Mouse (Mus musculus) E14TG2a.4 (cell line): ENCODE data around the gene Kpna7.
A peak's percentile ranks its signal among the peaks of the same experiment; 100 is the strongest.
"Not testable (repeated sequence)": the region's sequence is repeated elsewhere in the genome, so short reads cannot be mapped to it uniquely, and the experiment has no call there.

ENCODE experiments used
- H3K27me3 ChIP-seq: 2 replicates; pipeline ENCODE4 v1.6.1; 2014; ENCODE audit warnings: low read length, control low read depth; ENCODE audit not compliant: insufficient read depth
- H3K36me3 ChIP-seq: 2 replicates; pipeline ENCODE4 v1.6.1; 2014; ENCODE audit warnings: low read length, control low read depth; ENCODE audit not compliant: insufficient read depth
- H3K4me1 ChIP-seq: replicated peaks from 2 replicates; pipeline ENCODE4 v1.6.1; 2014; ENCODE audit warnings: low read depth, low read length, control low read depth
- H3K4me3 ChIP-seq: replicated peaks from 2 replicates; pipeline ENCODE4 v1.5.1; 2014; ENCODE audit warnings: mild to moderate bottlenecking, low read length
- H3K9me3 ChIP-seq: 2 replicates; pipeline ENCODE4 v1.6.1; 2014; ENCODE audit warnings: low read length, control low read depth
- CTCF ChIP-seq: conservative IDR thresholded peaks from 2 replicates; pipeline ENCODE4 v1.5.1; 2014; ENCODE audit warnings: low read length
- NANOG ChIP-seq: IDR thresholded peaks from 2 replicates; pipeline ENCODE4 v1.6.1; 2014; ENCODE audit warnings: borderline replicate concordance, low read length, mixed read lengths
- POU5F1 ChIP-seq: IDR thresholded peaks from 2 replicates; pipeline ENCODE4 v1.6.1; 2014; ENCODE audit warnings: low read length, borderline replicate concordance

Kpna7 gene

GRCm38 (mm10) chr5:145068863-145069262 is 15.0 kb downstream of the Kpna7 start:
- TF ChIP-seq NANOG, result no peak
- TF ChIP-seq POU5F1, result no peak
- TF ChIP-seq CTCF, result no peak
- Histone ChIP-seq H3K27me3 (0 out of 2 replicates have a peak, but pooled peaks cover 2% of the 10 kb centered on the region), H3K4me1 (peaks cover 24% of the 10 kb centered on the region), H3K4me3 (no peak overlapping the region), H3K36me3 (0 out of 2 replicates have a peak, but pooled peaks cover 3% of the 10 kb centered on the region), H3K9me3 (peaks cover 5% of the 10 kb centered on the region)

DNA sequence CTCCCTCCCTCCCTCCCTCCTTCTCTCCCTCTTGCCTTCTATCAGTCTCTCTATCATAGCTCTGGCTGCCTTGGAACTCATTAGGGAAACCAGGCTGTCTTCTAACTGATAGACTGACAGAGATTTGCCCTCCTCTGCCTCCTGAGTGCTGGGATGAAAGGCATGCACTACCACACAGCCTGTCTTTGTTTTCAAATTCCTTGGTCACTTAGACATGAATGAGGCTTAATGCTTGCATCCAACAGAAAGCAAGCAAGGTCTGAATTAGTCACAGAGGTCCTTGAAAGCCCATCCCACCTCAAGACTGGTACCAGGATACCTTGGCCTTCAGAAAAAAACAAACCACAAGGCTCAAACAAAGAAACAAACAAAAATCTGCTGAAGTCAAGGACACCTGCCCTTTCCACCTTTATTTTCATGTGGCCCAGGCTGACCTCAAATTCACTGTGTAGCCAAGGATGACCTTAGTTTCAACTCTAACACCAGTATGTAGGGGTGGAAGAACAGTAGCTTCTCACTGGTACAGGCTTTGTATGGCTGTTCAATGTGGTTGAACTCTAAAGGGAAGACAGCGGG is 19.0 kb downstream of the Kpna7 start:
- Histone ChIP-seq H3K4me3 (no peak overlapping the region), H3K9me3 (peaks cover 23% of the 10 kb centered on the region), H3K27me3 (no peaks in the 10 kb centered on the region), H3K36me3 (0 out of 2 replicates have a peak, but pooled peaks cover 5% of the 10 kb centered on the region), H3K4me1 (peaks cover 36% of the 10 kb centered on the region)
- TF ChIP-seq CTCF (no peak), POU5F1 (no peak), NANOG (peak; percentile 73; the same call in 1 of the 2 replicates)

DNA sequence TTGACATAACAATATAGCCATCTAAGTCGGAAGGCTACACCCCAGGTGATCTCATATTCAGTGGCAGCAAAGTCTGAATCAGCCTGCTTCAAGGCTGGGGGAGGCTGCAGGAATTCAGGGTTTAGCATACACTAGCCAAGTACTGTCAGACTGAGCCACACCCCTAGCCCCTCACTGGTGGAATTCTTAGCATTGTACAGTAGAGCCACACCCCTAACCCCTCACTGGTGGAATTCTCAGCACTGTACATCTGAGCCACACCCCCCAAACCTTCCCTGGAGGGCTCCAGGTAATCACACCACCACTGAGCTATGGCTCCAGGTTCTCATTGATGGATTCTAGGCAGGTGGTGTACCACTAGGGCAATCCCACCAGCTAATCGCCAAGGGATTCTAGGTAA is 24.3 kb downstream of the Kpna7 start:
- Histone ChIP-seq H3K36me3 (0 out of 2 replicates have a peak, but pooled peaks cover 2% of the 10 kb centered on the region), H3K27me3 (no peaks in the 10 kb centered on the region), H3K4me1 (peaks cover 38% of the 10 kb centered on the region), H3K4me3 (peak overlapping the region; percentile 27; the same call in 1 of the 2 replicates), H3K9me3 (peaks cover 23% of the 10 kb centered on the region)
- TF ChIP-seq NANOG (0 out of 2 replicates have a peak, but pooled peaks have one; percentile 2), CTCF (no peak)

GRCm38 (mm10) chr5:145058722-145059121 is 25.1 kb downstream of the Kpna7 start:
- TF ChIP-seq NANOG, result no peak
- peak; percentile 80 for TF ChIP-seq CTCF
- TF ChIP-seq POU5F1, result no peak
- Histone ChIP-seq H3K27me3 (no peaks in the 10 kb centered on the region), H3K4me1 (peaks cover 38% of the 10 kb centered on the region), H3K9me3 (peaks cover 23% of the 10 kb centered on the region), H3K36me3 (0 out of 2 replicates have a peak, but pooled peaks cover 2% of the 10 kb centered on the region), H3K4me3 (no peak overlapping the region)

- H3K36me3 ChIP-seq, result 0 out of 2 replicates have a peak, but pooled peaks cover under 1% of the 10 kb centered on the region
- peaks cover 15% of the 10 kb centered on the region for H3K9me3 ChIP-seq
- peaks cover 38% of the 10 kb centered on the region for H3K4me1 ChIP-seq
- no peak overlapping the region for H3K4me3 ChIP-seq
- no peak for TF ChIP-seq NANOG
- no peak for TF ChIP-seq POU5F1
- no peak for TF ChIP-seq CTCF
- no peaks in the 10 kb centered on the region for H3K27me3 ChIP-seq
Observed at GRCm38 (mm10) chr5:145057907-145058306, 25.9 kb downstream of the Kpna7 start.

DNA sequence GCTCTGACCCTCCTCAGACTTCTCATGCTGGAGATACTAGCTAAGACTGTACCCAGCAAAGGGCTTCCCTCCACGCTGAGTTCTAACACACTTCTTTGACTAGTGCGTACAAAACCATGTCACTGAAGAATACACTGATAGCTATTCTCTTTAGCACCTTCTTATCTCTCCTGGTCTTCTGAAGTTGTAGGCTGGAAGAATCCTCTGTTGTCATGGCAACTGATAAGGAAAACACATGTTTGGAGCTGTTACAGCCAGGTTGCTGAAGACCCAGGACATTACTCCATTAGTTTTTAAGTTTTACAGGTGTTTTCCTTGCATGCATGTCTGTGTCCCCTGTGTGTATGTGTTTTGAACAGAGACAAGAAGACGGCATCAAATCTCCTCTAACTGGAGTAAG is 29.6 kb downstream of the Kpna7 start:
- not testable (repeated sequence) for H3K4me3 ChIP-seq, H3K36me3 ChIP-seq, H3K27me3 ChIP-seq, H3K9me3 ChIP-seq
- peaks cover 18% of the 10 kb centered on the region for H3K4me1 ChIP-seq

DNA sequence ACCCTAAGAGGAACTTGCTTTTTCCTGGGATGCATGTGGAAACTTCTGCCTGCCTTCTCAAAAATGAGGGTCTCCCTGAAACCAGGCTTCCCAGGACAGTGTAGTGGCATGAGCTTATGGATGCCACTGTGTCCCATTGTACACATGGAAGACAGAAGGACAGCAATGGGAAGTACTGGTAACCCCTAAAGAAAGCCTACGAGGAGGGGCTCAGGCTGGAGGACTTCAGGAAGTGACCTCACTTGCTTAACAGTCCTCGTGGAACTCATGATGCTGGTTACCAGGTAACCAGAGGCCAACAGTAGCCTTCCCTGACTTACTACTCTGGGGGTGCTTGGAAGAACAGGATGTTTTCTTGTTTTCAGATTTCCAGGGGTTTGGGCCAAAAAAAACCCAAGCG is 41.1 kb downstream of the Kpna7 start, which contains the start of gene 1700018F24Rik:
1700018F24Rik (plus strand) TSS at position 301 of the 400 bp plus-strand sequence.
- H3K9me3 ChIP-seq, result peaks cover 16% of the 10 kb centered on the region
- H3K36me3 ChIP-seq, H3K4me3 ChIP-seq, H3K27me3 ChIP-seq, H3K4me1 ChIP-seq: not testable (repeated sequence)

- H3K36me3 ChIP-seq, result no peaks in the 10 kb centered on the region
- H3K4me3 ChIP-seq, result no peak overlapping the region
- TF ChIP-seq NANOG (no peak), POU5F1 (no peak), CTCF (peak; percentile 89)
- H3K9me3 ChIP-seq, result peaks cover 6% of the 10 kb centered on the region
- no peaks in the 10 kb centered on the region for H3K27me3 ChIP-seq
- peaks cover 6% of the 10 kb centered on the region for H3K4me1 ChIP-seq
Observed at GRCm38 (mm10) chr5:145041628-145042027, 42.2 kb downstream of the Kpna7 start.

- H3K9me3 ChIP-seq, H3K4me3 ChIP-seq, H3K4me1 ChIP-seq: not testable (repeated sequence)
Observed at GRCm38 (mm10) chr5:145032391-145032790, 51.4 kb downstream of the Kpna7 start, which contains the start of gene Gm4871. Gene Gm4871, minus strand, starts transcription at chr5:145032754.

GRCm38 (mm10) chr5:145030476-145030875 is 53.4 kb downstream of the Kpna7 start:
- H3K4me3 ChIP-seq, H3K27me3 ChIP-seq, H3K9me3 ChIP-seq, H3K4me1 ChIP-seq, H3K36me3 ChIP-seq: not testable (repeated sequence)

More at GRCm38 (mm10) chr5:145032391-145032790, 51.4 kb downstream of the Kpna7 start, which contains the start of gene Gm4871:
- not testable (repeated sequence) for H3K36me3 ChIP-seq, H3K27me3 ChIP-seq

GRCm38 (mm10) chr5:145020712-145021111 is 63.1 kb downstream of the Kpna7 start:
- not testable (repeated sequence) for H3K9me3 ChIP-seq, H3K27me3 ChIP-seq, H3K36me3 ChIP-seq, H3K4me1 ChIP-seq, H3K4me3 ChIP-seq

GRCm38 (mm10) chr5:145020254-145020653 is 63.6 kb downstream of the Kpna7 start:
- not testable (repeated sequence) for H3K4me1 ChIP-seq, H3K9me3 ChIP-seq, H3K4me3 ChIP-seq, H3K36me3 ChIP-seq, H3K27me3 ChIP-seq

- not testable (repeated sequence) for H3K9me3 ChIP-seq, H3K4me1 ChIP-seq, H3K27me3 ChIP-seq, H3K36me3 ChIP-seq, H3K4me3 ChIP-seq
Observed at GRCm38 (mm10) chr5:145016761-145017160, 67.1 kb downstream of the Kpna7 start.
